Mouse (Mus musculus): ENCODE measurements around the gene Lpin2.

The Lpin2 gene

DNA sequence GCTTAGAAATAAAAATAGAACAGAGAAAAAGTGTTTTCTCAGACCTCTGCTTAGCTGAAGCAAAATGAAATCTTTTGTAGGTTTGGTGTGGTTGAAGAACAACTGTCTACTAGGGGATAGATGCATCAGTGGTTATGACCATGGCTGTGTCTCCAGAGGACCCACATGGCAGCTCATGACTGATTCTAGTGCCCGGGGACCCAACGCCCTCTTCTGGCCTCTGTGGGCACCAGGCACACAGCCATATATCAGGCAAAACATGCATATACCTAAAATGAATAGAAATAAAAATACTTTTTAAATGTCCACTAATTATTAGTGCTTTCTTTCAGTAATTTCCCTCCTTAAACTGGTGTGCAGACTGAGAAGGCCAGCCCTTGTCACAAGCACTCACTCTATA lies 49.6 kb downstream of the Lpin2 start:
- no peak for DNase-seq (ENCODE audit: low spot score)

DNA sequence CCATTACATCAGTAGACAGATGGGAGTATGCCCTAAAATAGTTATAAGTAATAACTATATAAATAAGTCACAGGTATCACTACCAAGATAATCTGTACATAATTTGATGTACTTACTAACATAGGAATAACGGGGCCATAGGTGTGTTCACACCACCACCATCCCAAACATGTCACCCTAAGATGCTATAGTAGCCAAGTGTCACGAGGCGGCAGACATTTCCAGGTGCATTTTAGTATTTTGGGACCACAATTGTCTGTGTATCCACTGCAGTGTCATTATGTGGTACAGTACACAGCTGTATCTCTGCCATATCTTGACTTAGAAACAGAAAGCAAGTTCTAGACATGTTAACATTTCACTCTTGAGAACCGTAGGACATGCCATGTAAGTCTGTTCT lies 50.9 kb downstream of the Lpin2 start:
- DNase-seq (ENCODE audit: low spot score): no peak

DNA sequence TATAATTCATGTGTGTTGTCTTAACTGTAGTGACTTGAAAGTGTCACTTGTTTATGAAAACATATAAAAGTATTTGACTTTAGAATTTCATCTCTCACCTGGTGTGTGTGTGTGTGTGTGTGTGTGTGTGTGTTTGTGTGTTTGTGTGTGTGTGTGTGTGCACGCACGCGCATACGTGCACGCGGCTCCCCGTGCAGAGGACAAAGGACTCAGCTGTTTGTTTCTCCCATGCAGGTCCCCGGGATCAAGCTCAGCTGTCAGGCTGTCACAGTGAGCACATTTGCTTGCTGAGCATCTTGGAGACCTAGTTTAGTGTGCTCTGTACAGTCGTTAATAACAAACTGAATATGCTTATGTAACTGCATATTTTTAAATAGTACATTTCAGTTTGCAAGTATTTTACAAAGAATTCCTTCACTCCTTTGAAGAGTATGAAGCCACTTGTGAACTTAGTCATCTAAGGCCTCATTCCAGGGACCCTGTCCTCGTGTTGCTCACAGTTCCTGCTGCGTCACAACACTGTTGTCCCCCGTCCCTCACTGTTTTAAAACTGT lies 51.8 kb downstream of the Lpin2 start:
- no peak for DNase-seq (ENCODE audit: low spot score)

DNA sequence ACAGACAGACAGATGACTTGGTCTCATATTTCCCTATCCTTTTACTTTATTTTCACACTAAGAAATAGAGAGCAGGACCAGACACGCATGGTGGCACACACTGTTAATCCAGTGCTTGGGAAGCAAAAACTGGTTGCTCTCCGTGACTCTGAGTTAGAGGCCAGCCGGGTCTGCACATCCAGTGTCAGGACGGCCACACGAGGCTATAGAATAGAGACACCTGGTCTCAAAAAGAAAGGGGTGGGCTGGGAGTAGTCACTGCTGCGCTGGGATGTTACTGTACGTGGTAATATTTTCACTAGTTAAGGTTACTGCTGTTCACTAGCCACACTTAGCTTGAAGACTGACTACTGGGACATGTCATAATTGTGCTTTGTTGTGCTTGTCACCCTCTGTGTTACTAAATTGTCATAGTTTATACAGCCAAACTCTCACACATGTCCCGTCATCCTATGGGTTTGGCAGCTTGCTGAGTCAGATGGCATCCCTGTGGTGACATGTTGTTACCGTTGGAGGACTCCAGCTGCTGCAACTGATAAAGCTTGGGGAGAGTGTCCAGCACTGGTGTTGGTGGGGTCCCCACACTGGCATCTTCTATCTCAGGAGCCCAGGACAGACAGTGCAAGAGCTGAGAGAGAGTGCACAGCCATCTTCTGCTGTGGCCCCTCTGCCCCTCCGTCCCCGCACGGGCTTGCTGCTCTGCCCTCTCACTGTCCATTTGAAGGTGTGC lies 53.0 kb downstream of the Lpin2 start:
- DNase-seq (ENCODE audit: low spot score): no peak

DNA sequence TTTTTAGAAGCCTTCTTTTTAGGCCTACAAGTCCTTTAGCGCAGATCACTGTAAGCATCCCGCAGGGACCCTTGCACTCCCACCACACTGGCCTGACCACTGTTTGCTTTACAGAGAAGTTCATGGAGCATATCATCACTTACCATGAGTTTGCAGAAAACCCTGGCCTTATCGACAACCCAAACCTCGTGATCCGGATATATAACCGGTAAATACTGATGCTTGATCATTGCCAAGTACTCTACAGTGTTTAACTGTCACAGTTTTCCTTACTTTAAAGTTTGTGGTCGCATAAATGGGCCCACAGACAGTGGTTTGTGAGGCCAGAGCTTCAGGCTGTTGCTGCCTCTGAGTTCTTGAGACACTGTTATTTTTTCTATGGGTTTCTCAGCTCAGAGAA lies 56.1 kb downstream of the Lpin2 start:
- no peak for DNase-seq (ENCODE audit: low spot score)

DNA sequence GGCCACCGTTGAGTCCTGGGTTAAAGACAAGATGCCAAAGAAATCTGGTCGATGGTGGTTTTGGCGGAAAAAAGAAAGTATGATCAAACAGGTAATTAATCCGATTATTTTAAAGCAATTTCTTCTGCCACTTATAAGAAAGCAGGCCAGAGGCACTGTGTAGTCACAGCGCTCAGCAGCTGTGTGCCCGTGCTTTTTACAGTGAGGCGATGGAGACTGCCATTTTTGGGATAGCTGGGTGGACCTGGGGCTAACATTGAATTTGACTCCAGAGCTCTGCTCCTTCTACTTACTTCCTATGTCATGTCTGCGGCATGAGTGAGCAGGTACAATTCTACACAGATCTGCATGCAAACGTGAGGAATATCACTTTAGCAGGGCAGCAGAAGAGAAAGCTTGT lies 58.5 kb downstream of the Lpin2 start:
- DNase-seq (ENCODE audit: low spot score): no peak

DNA sequence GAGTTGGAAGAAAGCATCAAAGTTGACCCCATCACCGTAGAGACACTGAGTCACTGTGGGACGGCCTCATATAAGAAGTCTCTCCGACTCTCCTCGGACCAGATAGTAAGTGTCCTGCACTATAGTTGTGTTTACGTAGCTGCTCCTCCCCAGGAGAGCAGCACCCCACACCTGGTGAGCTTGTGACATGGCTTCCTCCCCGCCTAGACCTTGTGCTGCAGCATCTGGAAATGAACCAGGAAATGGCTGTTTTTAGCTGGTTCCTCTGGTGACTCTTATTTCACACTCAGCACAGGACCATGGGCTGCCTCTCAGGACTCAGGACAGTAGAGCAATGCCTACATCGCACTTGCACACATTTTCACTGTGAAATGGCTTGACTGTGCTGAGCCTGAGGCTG lies 60.3 kb downstream of the Lpin2 start:
- DNase-seq (ENCODE audit: low spot score): no peak

DNA sequence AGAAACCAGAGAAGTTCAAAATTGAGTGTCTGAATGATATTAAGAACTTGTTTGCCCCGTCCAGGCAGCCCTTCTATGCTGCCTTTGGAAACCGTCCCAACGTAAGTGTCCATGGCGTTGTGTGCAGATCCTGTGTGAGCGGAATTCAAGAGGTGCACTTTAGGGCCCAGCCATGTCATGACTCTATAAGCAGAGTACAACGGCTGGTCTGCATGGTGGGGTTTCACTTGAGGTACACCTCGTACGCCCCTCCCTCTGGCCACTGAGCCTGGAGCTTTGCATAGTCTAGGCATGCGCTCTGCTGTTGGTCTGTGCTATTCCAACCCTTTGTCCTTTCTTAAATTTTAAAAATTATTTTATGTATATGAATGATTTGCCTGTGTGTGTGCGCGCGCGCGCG lies 62.8 kb downstream of the Lpin2 start:
- DNase-seq (ENCODE audit: low spot score): no peak

DNA sequence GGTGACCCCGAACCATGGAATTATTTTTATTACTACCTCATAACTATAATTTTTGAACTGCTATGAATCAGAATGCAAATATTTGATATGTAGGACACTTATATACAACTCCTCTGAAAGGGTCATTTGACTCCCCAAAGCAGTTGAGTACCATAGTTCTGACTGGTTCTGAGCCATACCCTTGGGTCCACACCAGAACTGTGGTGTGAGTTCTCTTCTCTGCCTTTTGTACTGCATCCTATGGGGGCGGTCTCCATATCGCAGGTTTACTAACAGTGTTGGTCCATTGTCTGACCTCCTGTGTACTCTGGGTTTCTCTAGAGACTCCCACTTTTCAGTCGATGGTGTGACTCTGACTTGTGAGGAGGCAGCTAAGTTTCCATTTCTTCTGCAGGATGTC lies 63.7 kb downstream of the Lpin2 start:
- no peak for DNase-seq (ENCODE audit: low spot score)

DNA sequence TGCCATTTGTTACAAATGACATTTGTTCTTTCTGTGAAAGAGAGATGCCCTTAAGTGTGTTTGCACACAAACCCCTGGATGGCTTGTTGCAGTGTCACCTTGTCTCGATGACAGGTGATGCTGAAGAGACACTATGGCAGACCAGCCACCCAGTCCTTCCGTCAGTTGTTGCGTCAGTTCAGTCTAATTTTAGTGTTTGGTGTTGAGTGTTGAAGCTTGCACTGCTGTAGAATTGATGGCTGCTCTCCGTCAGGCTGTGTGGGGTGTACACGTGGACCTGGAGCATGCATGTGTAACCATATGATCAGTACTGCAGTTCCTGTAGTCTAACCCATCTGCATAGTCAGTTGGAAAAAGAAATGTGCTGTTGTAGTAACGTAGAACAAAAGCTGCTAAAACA lies 66.6 kb downstream of the Lpin2 start:
- no peak for DNase-seq (ENCODE audit: low spot score)

DNA sequence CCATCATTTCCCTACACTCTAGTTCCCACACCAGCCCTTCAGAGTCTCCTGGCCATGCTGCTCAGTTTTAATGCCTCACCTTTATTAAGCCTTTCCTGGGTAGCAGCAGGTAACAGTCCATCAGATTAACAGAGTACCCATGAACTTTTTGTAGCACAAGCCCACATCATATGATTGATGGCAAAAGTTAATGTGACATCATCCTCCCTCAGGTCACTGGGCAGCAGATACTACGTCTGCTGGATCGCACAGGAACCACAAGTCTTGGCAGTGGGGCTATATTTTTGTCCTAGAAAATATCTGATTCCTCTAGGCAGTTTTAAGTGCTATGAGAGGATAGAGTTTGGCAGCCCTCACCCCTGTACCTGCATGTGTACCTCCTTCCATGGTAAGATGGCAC lies 67.7 kb downstream of the Lpin2 start:
- no peak for DNase-seq (ENCODE audit: low spot score)

DNA sequence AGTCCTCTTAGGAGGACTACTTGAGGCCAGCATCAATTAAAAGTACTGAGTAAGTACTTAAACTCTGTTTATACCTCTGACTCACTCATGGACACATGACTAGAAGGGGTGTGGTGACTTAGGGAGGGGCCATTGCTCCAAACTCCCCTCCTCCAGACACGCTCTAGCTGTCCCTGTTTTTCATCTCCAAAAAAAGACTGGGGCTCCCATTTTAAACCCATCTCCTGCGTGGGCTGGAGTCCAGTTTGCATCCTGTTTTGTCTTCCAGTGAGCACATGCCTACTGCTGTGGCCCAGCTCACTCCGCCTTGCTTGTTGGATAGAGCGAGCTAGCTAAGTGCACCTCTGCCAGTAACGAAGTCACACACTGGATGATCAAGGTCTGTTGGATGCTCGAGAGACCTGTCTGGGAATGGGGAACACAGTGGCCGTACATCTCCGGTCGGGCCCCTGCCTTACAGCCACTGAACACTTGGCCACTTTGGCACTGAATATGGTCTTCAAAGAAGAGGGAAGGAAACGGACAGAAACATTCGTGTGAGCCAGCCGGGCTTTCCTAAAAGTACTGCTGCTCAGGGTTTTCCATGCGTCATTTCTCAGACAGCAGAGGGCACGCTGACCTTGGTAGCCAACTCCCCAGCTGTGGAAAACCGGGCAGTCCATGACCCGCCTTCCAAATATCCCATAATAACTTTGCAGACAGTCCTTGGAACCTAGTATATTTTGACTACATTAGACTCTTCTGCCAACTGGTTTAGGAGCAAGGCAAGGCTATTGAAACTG lies 68.7 kb downstream of the Lpin2 start:
- DNase-seq (ENCODE audit: low spot score): no peak

DNA sequence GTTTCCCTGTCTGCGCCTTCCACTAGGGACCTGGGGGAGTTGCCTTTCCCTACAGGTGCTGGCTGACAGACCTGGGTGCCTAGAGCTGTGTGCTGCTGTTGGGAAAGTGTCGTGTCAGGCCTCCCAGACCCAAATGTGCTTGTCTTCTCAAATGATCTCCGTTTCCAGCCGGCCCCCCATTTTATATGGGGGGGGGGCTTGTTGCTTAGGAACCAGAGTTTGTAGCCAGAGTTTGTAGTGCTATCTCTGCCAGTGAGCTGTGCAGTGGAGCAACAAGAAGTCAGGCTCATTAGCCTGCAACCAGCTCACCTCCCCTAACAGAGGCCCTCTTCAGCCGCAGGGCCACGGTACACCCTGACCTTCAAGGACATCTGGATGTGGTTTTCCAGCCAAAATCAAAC lies 69.2 kb downstream of the Lpin2 start:
- peak; percentile 42 for DNase-seq (ENCODE audit: low spot score)

DNA sequence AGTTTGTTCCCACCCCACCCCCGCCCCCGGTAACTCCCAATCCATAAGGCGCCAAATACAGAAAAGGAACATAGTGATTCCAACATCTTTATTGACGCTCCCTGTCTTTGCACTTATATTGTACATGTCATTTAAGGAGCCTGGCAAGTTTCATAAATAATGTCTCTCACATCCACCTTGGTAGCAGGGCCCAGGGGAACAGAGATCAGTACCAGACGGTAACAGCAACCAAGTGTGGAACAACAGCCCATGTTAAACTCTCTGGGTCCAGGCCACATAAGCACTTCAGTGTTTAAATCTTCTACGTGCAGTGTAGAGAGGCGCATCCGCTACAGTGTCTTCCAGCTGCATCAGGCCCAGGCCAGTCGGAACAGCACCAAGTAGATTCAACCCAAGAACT lies 69.7 kb downstream of the Lpin2 start:
- DNase-seq (ENCODE audit: low spot score): peak; percentile 13

DNA sequence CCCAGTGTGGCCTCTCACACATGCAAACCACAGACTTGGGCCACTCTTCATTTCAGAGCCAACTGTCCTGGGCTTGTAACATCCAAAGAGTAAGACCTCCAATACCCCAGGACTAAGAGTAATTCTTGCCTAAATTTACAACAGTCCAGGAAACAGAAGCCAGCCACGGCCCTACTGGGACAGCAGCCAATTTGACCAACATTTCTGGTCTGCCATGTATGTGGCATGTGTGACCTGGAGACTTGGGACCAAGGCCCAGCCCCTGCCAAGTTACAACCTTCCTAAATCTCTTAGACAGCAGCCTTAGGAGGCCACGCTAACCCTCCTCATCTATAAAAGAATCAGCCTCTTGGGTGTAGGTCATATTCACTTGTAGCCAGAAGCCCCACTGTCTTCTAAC lies 71.0 kb downstream of the Lpin2 start:
- DNase-seq (ENCODE audit: low spot score): no peak

DNA sequence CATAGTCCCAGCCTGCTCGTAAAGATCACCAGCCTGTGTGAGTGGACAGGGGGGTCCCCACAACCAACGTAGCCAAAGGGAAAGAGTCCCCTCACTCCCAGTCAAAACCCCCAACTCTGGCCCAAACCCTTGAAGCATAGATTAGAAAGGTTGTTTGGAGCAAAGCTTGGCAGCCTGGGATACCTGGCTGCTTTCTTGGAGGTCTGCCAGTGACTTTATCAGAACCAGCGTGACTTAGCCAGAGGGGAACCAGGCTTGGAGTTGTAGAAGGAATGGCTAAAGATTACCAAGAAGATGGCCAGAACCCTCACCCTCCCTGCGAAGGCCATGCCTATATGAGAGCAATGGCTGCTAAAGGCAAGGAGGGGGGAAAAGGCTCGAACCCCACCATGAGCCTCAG lies 71.7 kb downstream of the Lpin2 start:
- DNase-seq (ENCODE audit: low spot score): no peak

DNA sequence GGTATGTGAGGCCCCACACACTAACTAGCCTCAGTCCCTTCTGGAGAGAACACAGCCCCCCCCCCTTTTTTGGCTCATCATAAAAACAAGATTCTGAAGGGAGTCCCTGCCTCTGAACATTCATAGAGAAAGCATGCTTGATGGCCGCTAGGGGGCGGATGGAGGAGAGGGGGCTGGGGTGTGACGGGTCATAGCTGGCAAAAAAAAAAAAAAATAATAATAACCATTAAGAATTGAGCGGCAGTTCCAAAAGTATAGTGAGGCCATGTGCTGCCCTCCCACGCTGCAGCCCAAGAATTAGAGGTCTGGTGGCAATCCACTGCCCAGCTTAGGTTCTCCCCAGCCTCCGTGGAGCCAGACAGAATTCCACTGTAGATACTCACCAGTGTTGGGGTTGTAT lies 72.4 kb downstream of the Lpin2 start:
- peak; percentile 59 for DNase-seq (ENCODE audit: low spot score)

DNA sequence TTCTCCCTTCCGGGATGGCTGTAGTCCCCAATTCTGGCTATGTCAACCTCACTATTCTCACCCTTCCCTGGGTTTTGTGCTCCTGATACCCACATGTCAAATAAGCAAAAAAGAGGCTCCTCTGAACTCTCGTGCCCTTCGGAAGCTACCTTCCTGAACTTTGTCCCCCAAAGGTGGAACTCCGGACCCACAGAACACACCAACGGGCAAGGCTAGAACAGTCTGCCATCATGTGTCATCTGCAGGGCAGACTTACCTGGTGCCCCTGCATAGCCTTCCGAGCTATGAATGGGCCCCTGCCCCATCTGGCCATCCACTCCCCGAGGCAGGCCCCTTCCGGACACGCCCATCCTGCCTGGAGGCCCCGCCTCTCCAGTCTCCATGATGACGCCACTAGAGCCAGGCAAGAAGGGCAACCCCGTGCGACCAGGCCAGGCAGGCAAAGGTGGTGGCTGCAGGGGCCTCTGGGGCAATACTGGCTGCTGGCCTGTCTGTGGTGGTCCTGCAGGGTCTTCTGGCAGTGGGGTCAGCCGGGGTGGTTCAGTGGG lies 73.8 kb downstream of the Lpin2 start:
- no peak for DNase-seq (ENCODE audit: low spot score)

DNA sequence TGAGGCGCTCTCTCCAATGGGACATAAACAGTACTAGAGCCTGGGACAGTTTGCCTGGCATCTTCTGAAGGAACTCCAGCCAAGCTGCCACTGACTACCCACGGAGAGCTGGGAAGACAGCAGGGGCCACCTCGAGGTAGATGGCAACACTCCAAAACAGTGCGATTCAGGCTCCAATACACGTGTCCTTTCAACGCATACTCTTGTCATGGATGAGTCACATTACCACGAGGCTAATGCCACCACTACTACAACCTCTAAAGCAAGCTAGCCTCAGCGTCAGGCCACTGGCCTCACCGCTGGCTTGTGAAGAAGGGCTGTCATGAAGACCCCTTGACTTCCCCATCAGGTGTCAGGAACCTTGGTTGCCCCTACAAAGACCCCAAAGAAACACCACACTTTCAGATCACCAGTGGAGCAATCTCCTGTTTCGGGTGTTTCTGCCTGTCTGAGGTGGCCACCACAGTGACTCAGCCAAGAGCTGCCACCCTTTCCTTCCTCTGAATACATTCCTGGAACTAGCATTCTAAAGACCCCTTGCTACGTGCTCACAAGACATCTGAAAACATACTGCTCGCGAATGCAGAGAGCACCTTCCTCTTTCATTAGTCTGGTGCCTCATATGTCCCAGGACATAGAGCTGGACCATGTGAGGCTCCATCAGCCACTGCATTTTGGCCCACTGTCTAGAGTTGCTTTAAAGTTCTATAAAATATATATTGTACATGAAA lies 74.6 kb downstream of the Lpin2 start:
- DNase-seq (ENCODE audit: low spot score): no peak

DNA sequence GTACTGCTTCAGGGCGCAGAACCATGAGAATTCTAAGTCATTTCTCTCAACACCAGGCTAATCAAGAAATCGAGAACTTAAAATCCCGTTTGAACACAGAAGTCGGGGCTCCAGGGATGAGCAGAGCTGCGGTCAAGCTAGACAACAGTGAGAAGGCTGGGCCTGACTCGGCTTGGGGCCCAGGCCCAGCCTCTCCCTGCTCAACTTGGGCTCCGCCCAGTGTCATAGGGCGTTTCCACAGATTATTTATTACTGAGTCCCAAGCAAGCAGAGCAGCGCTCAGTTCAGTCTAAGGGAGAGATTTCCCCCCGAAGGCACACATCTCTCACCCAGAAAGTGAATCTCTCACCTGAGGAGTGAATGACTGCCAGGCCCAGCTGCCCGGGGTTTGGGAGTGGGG lies 77.4 kb downstream of the Lpin2 start:
- peak; percentile 18 for DNase-seq (ENCODE audit: low spot score)

DNA sequence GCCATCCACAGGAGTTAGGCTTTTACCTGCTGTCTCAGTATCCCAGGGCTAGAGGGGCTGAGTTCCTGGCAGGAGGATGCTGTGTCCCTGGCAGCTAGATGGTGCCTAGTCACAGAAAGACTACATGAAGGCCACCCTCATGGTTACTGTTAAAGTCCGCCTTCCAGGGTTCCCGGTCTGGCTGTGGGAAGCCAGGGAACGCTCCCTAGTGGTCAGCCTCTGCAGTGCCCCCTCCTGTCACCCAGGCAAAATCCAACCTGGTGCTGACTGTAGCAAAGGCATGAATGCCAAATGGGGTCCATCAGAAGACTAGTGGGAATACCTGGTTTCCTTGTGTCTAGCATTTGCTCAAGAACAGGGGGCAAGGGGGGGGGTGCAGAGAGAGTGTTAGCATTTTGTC lies 78.3 kb downstream of the Lpin2 start:
- no peak for DNase-seq (ENCODE audit: low spot score)

DNA sequence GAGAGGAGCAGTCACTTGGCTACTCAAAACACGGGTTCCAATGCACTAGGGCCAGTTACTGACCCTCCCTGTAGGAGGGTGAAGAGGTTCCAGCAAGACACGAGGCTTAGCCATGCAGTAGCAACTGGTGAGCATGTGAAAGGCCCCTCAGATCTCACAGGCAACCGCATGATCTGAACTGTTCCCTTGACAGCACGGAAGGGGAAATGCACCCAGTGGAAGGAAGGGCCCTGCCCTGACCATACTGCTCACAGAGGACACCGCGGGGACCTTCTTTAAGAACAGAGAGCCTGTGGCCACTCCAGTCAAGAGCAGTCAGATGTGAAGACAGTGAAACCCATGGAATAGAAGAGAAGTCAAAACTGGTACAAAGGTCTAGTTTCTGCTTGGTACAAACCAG lies 80.8 kb downstream of the Lpin2 start:
- no peak for DNase-seq (ENCODE audit: low spot score)

DNA sequence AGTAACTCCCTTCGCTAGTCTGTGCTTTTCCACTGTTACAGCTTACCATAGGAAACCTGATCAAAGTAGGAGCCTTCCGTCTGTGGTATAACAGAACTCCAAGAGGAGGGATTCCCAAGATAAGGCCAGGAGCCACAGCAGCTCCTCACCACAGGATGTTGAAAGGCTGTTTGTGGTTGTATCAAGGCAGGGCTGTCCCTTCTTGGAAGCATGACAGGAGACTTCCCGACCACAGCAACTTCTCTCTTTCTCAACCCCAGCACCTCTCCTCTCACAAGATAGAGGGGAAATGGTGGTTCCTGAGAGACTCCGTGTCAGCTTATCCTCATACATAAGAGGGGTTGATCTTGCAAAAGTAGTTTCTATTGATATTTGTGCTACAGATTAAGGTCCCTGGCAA lies 82.4 kb downstream of the Lpin2 start:
- DNase-seq (ENCODE audit: low spot score): no peak

Measured in embryo, embryonic 10.5 days (tissue).